Mouse (Mus musculus) hindlimb bud, embryonic 11.5 days (tissue): ENCODE measurements around the gene Olfr1164.

Experiments
- DNase-seq: peaks from one replicate; pipeline ENCODE4 v3.0.0-alpha.2; 2012; ENCODE audit warnings: low read depth, low spot score; ENCODE audit errors: extremely low spot score

Gene Olfr1164

GRCm38 (mm10) chr2:88093866-88094265 lies at the start of gene Olfr1164:
Gene Olfr1164, minus strand, starts transcription at chr2:88093966.
- DNase-seq, result no peak

DNA sequence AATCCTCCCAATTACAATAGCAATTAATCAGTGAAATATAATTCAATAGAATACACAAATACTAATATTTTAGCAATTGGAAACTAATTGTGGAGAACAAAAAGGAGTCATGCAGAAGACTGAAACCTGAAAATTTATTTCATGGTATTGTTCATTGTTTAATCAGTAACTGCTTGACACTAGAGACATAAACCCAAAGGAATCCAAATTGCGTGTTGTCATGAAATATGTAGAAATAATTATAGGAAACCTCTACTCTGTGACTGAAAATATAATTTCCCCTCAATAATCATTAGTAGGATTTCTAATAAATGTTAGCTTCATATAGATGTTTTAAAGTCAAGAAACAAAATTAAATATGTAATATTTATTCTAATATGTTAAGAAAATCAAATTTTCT lies 34.4 kb upstream of the Olfr1164 start, which contains the start of gene Olfr1166:
Gene Olfr1166, minus strand, starts transcription at position 101 of the 400 bp plus-strand sequence.
- DNase-seq, result no peak

DNA sequence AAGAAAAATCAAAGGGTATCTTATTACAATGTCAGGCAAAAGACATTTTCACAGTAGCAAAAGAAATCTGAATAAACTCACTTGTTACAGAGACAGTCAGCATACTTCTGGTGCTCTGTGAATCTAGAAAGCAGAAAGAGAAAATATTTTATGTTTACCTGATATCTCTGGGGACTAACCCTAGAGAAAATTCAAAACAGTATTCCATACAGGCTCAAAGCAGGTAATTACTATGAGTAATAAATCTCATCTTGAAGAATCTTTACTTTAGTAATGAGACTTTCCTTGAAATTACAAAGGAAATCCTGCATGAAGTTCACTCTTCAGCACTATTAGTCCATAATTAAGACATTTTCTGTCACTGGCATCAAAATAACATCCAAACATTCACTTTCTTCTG lies 22.0 kb downstream of the Olfr1164 start, which contains the start of gene Olfr1163:
Gene Olfr1163, minus strand, starts transcription at position 101 of the 400 bp plus-strand sequence.
- no peak for DNase-seq

GRCm38 (mm10) chr2:88063587-88063986 lies 30.2 kb downstream of the Olfr1164 start:
- no peak for DNase-seq

DNA sequence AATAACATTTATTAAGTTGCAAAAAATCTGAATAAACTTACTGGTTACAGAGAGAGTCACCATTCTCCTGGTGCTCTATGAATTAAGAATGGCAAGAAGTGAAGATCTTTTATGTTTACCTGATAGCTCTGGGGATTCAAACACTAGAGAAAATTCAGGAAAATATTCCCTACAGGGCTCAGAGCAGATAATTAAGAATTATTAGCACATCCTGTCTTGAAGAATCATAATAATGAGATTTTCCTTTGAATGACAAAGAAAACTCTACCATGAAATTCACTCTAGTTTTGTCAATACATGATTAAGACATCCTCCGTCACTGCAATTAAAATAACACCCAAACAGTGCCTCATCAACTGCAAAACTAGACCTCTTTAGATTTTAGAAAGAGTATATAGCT lies 42.7 kb downstream of the Olfr1164 start, which contains the start of gene Olfr1162:
Gene Olfr1162, minus strand, starts transcription at position 101 of the 400 bp plus-strand sequence.
- DNase-seq, result no peak
